Mouse (Mus musculus): ENCODE measurements around the gene Wdr47. TPM values are rescaled to one million over a fixed set of nuclear protein-coding genes. Genes with fewer than 3 reads are reported as not detected.

Wdr47 gene
- 4.7 and 8.5 TPM in 2 replicates for polyA plus RNA-seq (2014; fragmentation: Nextera tagmentation; extraction: Ambion mirVana)

DNA sequence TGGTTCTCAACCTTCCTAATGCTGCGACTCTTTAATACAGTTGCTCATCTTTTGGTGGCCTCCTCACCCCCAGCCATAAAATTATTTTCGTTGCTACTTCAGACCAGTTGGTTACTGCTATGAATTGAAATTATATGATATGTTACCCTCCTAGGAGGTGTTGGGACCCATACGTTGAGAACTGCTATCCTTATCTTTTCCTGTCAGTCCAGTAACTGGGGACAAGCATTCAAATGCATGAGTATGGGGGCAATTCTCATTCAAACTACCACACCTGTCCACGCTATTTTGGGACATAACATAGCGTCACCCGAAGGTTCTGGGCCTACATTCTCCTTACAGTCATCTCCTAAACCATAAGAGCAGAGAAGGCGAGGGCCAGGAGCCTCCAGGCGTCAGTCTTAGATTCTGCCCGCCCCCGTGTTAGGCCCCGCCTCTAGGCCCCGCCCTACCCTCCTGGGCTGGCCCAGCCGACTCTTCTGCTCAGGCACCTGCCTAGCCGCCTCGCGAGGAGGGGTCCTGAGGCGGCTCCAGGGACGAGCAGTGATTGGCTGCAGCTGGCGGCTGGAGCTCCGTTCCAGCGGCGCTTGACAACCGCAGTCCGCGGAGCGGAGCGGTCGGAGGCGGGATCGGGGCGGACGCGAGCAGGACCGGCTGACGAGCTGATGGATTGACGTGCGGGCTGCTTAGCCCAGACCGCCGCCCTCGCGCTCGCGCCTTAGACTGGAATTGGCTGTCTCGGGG lies at the start of gene Wdr47:
Gene Wdr47 (plus strand): TSS at position 494 of the 744 bp plus-strand sequence.
- Histone ChIP-seq H3K9me3 (ENCODE audit: control insufficient read depth, low read length) (no peaks in the 10 kb centered on the region), H3K4me1 (ENCODE audit: control insufficient read depth, insufficient read depth, low read length) (no peaks in the 10 kb centered on the region), H3K4me3 (ENCODE audit: low read length) (peak within 1 kb of the TSS; percentile 77), H3K9ac (ENCODE audit: low read depth, low read length) (peak within 1 kb of the TSS; percentile 72), H3K27me3 (ENCODE audit: control insufficient read depth, insufficient read depth, low read length) (no peaks in the 10 kb centered on the region), H3K27ac (ENCODE audit: low read depth, low read length) (0 out of 2 replicates have a peak within 1 kb of the TSS, but pooled peaks have one; percentile 33), H3K4me2 (replicated peaks; ENCODE audit: low read depth, low read length) (peak within 1 kb of the TSS; percentile 99), H3K36me3 (ENCODE audit: control insufficient read depth, insufficient read depth, low read length) (no peaks in the 10 kb centered on the region)
- ATAC-seq (ENCODE audit: low FRiP score, low TSS enrichment): peak; percentile 100
- WGBS: 6% methylated on average over 43 of the region's 44 CpGs

GRCm38 (mm10) chr3:108542299-108542698 lies 48.8 kb upstream of the Wdr47 start:
- no peaks in the 10 kb centered on the region for H3K4me1 ChIP-seq (ENCODE audit: control insufficient read depth, insufficient read depth, low read length)
- no peak overlapping the region for H3K4me2 ChIP-seq (replicated peaks; ENCODE audit: low read depth, low read length)
- H3K36me3 ChIP-seq (ENCODE audit: control insufficient read depth, insufficient read depth, low read length): no peaks in the 10 kb centered on the region
- 82% methylated on average over 11 of the region's 11 CpGs for WGBS
- H3K27ac ChIP-seq (ENCODE audit: low read depth, low read length): no peak overlapping the region
- H3K27me3 ChIP-seq (ENCODE audit: control insufficient read depth, insufficient read depth, low read length): no peaks in the 10 kb centered on the region
- H3K4me3 ChIP-seq (ENCODE audit: low read length): no peak overlapping the region
- H3K9ac ChIP-seq (ENCODE audit: low read depth, low read length): no peak overlapping the region
- no peaks in the 10 kb centered on the region for H3K9me3 ChIP-seq (ENCODE audit: control insufficient read depth, low read length)
- ATAC-seq (ENCODE audit: low FRiP score, low TSS enrichment): no peak

GRCm38 (mm10) chr3:108554111-108554561 lies 36.9 kb upstream of the Wdr47 start:
- Histone ChIP-seq H3K9me3 (ENCODE audit: control insufficient read depth, low read length) (no peaks in the 10 kb centered on the region), H3K27ac (ENCODE audit: low read depth, low read length) (peak overlapping the region; percentile 72), H3K27me3 (ENCODE audit: control insufficient read depth, insufficient read depth, low read length) (no peaks in the 10 kb centered on the region), H3K36me3 (ENCODE audit: control insufficient read depth, insufficient read depth, low read length) (peaks cover 18% of the 10 kb centered on the region), H3K4me1 (ENCODE audit: control insufficient read depth, insufficient read depth, low read length) (no peaks in the 10 kb centered on the region), H3K4me2 (replicated peaks; ENCODE audit: low read depth, low read length) (peak overlapping the region; percentile 59), H3K9ac (ENCODE audit: low read depth, low read length) (peak overlapping the region; percentile 93), H3K4me3 (ENCODE audit: low read length) (peak overlapping the region; percentile 84)
- ATAC-seq (ENCODE audit: low FRiP score, low TSS enrichment): peak; percentile 73
- WGBS: under 1% methylated on average over 40 of the region's 42 CpGs

DNA sequence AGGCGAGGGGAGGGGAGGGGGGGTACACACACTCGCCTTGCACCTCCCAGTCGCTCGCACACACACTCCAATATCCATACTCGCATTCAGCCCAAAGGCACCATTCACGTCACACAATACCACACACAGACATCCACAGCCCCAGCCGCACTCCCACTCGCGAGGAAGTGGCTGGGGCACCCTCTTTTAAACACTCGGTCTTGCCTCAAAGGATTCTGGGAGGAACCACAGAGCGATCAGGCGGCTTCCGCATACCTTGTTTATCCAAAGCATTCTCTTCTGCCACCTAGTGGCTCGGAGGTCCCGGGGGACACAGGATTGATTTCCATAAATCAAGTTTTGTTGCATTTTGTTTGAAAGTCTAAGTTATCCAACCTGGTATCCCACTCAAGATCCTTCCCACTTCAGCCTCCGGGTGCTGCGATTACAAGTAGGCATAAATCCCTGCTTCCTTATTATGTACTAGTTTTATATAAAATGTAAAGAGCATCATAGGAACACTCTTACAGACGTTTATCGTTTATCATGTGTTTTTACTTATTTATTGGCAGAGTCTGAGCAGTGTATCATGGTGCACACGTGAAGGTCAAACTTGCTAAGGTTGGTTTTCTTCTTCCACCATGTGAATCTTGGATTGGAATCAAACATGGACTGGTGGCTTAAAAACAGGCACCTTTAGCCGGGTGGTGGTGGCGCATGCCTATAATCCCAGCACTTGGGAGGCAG lies 36.3 kb upstream of the Wdr47 start:
- H3K4me1 ChIP-seq (ENCODE audit: control insufficient read depth, insufficient read depth, low read length): no peaks in the 10 kb centered on the region
- peak overlapping the region; percentile 93 for H3K9ac ChIP-seq (ENCODE audit: low read depth, low read length)
- peak overlapping the region; percentile 84 for H3K4me3 ChIP-seq (ENCODE audit: low read length)
- 17% methylated on average over 22 of the region's 22 CpGs for WGBS
- H3K27ac ChIP-seq (ENCODE audit: low read depth, low read length): peak overlapping the region; percentile 72
- H3K9me3 ChIP-seq (ENCODE audit: control insufficient read depth, low read length): no peaks in the 10 kb centered on the region
- peaks cover 25% of the 10 kb centered on the region for H3K36me3 ChIP-seq (ENCODE audit: control insufficient read depth, insufficient read depth, low read length)
- peak; percentile 97 for ATAC-seq (ENCODE audit: low FRiP score, low TSS enrichment)
- no peaks in the 10 kb centered on the region for H3K27me3 ChIP-seq (ENCODE audit: control insufficient read depth, insufficient read depth, low read length)
- peak overlapping the region; percentile 59 for H3K4me2 ChIP-seq (replicated peaks; ENCODE audit: low read depth, low read length)

DNA sequence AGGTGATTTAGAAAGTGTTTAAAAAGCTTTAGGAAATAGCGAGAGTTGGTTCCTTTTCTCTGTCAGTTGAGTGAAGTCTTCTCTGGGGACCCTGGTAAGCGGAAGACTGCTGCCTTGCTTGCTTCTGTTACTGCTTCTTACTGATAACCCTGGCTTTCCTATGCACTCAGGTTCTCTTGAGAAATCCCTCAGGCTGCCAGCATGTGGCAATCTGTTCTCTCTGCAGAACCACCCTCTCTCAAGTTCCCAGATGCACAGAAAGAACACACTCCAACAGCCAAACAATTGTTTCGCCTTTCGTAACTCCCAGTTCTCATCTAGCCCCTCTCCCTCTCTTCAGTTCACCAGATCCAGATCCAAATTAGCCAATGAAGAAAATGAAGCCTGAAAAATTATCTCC lies 33.2 kb upstream of the Wdr47 start:
- Histone ChIP-seq H3K4me1 (ENCODE audit: control insufficient read depth, insufficient read depth, low read length) (peaks cover 5% of the 10 kb centered on the region), H3K4me3 (ENCODE audit: low read length) (no peak overlapping the region), H3K4me2 (replicated peaks; ENCODE audit: low read depth, low read length) (no peak overlapping the region), H3K27me3 (ENCODE audit: control insufficient read depth, insufficient read depth, low read length) (no peaks in the 10 kb centered on the region), H3K9me3 (ENCODE audit: control insufficient read depth, low read length) (no peaks in the 10 kb centered on the region), H3K36me3 (ENCODE audit: control insufficient read depth, insufficient read depth, low read length) (peaks cover 32% of the 10 kb centered on the region), H3K9ac (ENCODE audit: low read depth, low read length) (no peak overlapping the region), H3K27ac (ENCODE audit: low read depth, low read length) (no peak overlapping the region)
- ATAC-seq (ENCODE audit: low FRiP score, low TSS enrichment): no peak
- WGBS: 95% methylated on average over 4 of the region's 4 CpGs

GRCm38 (mm10) chr3:108562133-108562730 lies 28.8 kb upstream of the Wdr47 start, which contains the start of gene Tmem167b:
Tmem167b (minus strand) TSS chr3:108562466.
- Histone ChIP-seq H3K9ac (ENCODE audit: low read depth, low read length) (peak within 1 kb of the TSS; percentile 83), H3K4me1 (ENCODE audit: control insufficient read depth, insufficient read depth, low read length) (peaks cover 5% of the 10 kb centered on the region), H3K4me3 (ENCODE audit: low read length) (peak within 1 kb of the TSS; percentile 89), H3K36me3 (ENCODE audit: control insufficient read depth, insufficient read depth, low read length) (peaks cover 30% of the 10 kb centered on the region), H3K4me2 (replicated peaks; ENCODE audit: low read depth, low read length) (peak within 1 kb of the TSS; percentile 83), H3K9me3 (ENCODE audit: control insufficient read depth, low read length) (no peaks in the 10 kb centered on the region), H3K27me3 (ENCODE audit: control insufficient read depth, insufficient read depth, low read length) (no peaks in the 10 kb centered on the region), H3K27ac (ENCODE audit: low read depth, low read length) (peak within 1 kb of the TSS; percentile 93)
- peak; percentile 98 for ATAC-seq (ENCODE audit: low FRiP score, low TSS enrichment)
- under 1% methylated on average over 44 of the region's 45 CpGs for WGBS

- H3K4me2 ChIP-seq (replicated peaks; ENCODE audit: low read depth, low read length): peak overlapping the region; percentile 83
- no peaks in the 10 kb centered on the region for H3K27me3 ChIP-seq (ENCODE audit: control insufficient read depth, insufficient read depth, low read length)
- peaks cover 24% of the 10 kb centered on the region for H3K36me3 ChIP-seq (ENCODE audit: control insufficient read depth, insufficient read depth, low read length)
- ATAC-seq (ENCODE audit: low FRiP score, low TSS enrichment): peak; percentile 60
- WGBS: 12% methylated on average over 15 of the region's 15 CpGs
- H3K9me3 ChIP-seq (ENCODE audit: control insufficient read depth, low read length): no peaks in the 10 kb centered on the region
- peak overlapping the region; percentile 89 for H3K4me3 ChIP-seq (ENCODE audit: low read length)
- H3K9ac ChIP-seq (ENCODE audit: low read depth, low read length): peak overlapping the region; percentile 53
- peak overlapping the region; percentile 93 for H3K27ac ChIP-seq (ENCODE audit: low read depth, low read length)
- H3K4me1 ChIP-seq (ENCODE audit: control insufficient read depth, insufficient read depth, low read length): peaks cover 5% of the 10 kb centered on the region
Measured at GRCm38 (mm10) chr3:108562777-108563271, 28.3 kb upstream of the Wdr47 start.

DNA sequence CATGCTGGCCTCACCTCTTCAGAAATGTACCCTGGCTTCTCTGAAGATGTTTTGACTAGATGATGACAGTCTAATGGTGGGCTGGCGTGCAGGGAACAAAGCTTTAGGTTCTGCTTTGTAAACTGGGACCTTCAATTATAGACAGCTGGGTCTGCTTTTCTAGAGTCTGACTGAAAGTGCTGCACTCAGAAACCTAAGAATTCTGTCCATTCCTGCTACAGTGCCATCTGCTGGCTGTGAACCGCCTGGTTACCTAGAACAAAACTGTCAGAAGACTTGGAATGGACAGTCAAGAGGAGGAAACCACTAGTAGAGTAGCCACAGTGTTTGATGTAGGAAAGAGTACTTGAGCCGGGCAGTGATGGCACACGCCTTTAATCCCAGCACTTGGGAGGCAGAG lies 27.8 kb upstream of the Wdr47 start:
- Histone ChIP-seq H3K4me3 (ENCODE audit: low read length) (peak overlapping the region; percentile 89), H3K9me3 (ENCODE audit: control insufficient read depth, low read length) (no peaks in the 10 kb centered on the region), H3K4me1 (ENCODE audit: control insufficient read depth, insufficient read depth, low read length) (peaks cover 5% of the 10 kb centered on the region), H3K27me3 (ENCODE audit: control insufficient read depth, insufficient read depth, low read length) (no peaks in the 10 kb centered on the region), H3K27ac (ENCODE audit: low read depth, low read length) (peak overlapping the region; percentile 93), H3K9ac (ENCODE audit: low read depth, low read length) (peak overlapping the region; percentile 53), H3K4me2 (replicated peaks; ENCODE audit: low read depth, low read length) (peak overlapping the region; percentile 83), H3K36me3 (ENCODE audit: control insufficient read depth, insufficient read depth, low read length) (peaks cover 20% of the 10 kb centered on the region)
- 8% methylated on average over 4 of the region's 4 CpGs for WGBS
- ATAC-seq (ENCODE audit: low FRiP score, low TSS enrichment): peak; percentile 11; the same call in 1 of the 2 replicates
